Mouse (Mus musculus): Measurements from ENCODE around the gene Celsr1.

DNA sequence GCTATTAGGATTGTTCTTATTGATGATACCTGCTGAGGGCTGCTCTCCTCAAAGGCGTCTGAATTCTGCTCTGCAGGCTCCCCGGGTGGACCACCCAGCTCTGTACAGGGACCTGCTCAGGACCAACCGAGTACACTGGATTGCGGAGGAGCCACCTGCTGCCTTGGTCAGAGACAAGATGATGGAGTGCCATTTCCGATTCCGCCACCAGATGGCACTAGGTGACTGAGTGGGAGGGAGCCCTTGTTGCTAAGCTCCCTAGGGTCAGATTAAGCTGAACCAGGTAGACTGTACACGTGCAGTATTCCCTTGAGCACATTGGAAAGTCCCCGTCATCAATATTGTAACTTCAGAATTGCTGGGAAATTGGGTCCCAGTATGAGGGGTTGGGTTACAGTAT, 137.3 kb downstream of the Celsr1 start:
- TF ChIP-seq CTCF (IDR thresholded peaks at IDR 0.05; ENCODE audit: low read depth) (peak; percentile 97), EP300 (optimal IDR thresholded peaks at IDR 0.05) (no peak)

Measured in stomach, postnatal 0 days (tissue).